Mouse (Mus musculus) ovary, postnatal 14 days (tissue): ENCODE data around the gene Dach1.

Experiments
- DNase-seq: peaks from one replicate; pipeline ENCODE4 v3.0.0; 2022; ENCODE audit warnings: low spot score

Dach1 gene

GRCm38 (mm10) chr14:98035261-98035660 is 134.3 kb downstream of the Dach1 start:
- DNase-seq = no peak

DNA sequence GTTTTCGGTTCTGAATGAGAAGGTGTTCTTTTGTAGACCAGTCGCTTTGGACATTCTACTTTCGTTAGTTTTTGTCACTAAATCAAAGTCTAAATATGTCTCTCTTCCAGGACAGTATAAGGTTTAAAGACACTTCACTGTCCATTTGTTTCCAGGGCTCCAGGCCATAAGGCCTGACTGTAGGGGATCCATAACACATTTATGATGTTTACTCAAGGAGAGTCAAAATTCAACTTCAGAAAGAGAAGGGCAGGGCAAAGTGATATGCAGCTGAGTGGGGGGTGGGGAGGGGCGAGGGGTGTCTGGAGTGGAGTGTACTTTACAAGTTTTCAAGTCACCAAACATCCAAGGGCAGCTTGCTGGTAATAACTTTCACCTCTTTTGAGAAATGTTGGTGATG is 146.0 kb downstream of the Dach1 start:
- DNase-seq = no peak

GRCm38 (mm10) chr14:98014053-98014452 is 155.5 kb downstream of the Dach1 start:
- no peak for DNase-seq

GRCm38 (mm10) chr14:98008501-98008900 is 161.1 kb downstream of the Dach1 start:
- DNase-seq = no peak

- DNase-seq = no peak
These were observed 167.4 kb downstream of the Dach1 start for GRCm38 (mm10) chr14:98002021-98002680.

DNA sequence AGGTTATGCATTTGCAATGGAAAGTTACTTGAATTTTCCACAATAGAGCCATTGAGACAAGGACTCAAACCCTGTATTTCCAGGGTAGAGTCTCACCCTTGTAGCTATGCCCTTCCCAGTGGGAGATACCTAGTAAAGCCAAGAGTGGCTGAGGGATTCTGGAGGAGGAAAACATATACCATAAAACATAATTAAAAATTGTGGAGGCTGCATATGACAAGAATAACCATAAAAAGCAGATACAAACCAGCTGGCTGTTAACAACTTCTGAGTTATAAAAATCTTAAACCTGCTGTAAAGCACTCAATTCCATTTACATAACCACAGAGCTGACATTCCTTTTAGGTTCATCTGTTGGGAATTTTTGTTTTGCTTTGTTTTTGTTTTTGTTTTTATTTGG is 171.0 kb downstream of the Dach1 start:
- DNase-seq = no peak

GRCm38 (mm10) chr14:97983251-97983650 is 186.3 kb downstream of the Dach1 start:
- DNase-seq = no peak

GRCm38 (mm10) chr14:97982676-97983075 is 186.9 kb downstream of the Dach1 start:
- DNase-seq = no peak

DNA sequence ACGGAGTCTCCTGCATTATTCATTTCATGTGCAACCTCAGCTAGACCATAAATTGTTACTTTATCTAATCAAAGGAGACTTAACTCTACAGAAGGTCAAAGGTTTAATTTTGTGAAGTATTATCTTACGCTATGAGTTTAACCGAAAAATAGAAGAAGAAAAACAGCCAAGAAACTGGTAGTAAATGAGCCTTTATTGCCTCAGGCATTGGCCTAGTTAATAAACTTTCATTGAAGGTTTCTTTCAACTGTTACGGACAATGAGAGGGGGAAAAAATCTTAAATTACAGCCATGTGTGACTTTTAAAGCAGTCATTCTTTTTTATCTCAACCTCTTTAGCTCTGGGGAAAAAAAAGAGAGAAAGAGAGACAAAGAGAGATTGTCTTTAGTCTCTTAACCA is 188.7 kb downstream of the Dach1 start:
- no peak for DNase-seq

- DNase-seq = no peak
These were observed 193.5 kb downstream of the Dach1 start for GRCm38 (mm10) chr14:97976091-97976490.

GRCm38 (mm10) chr14:97975447-97975846 is 194.1 kb downstream of the Dach1 start:
- DNase-seq = no peak

DNA sequence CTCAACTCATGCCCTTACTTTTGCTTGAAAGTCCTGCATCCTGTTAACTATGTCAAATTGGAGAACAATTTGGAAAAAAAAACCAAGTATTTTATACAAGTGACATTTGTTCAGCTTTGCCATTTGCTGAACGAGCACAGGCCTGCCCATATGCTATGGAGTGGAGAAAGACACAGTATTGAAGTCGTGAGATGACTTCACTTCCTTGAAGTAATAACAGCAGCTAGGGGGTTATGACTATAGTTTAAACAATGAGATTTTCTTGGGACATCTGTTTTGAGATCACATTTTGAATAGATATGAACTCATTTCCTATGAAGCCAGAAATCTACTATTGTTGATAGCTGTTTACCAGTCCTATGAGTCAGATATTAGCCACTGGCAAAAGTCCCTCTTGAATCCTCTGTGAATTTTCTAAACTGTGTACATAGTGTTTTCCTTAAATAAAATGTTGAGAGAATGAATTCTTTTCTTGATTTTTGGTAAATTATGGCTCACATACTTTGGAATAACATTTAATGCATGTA is 205.0 kb downstream of the Dach1 start:
- no peak for DNase-seq

DNA sequence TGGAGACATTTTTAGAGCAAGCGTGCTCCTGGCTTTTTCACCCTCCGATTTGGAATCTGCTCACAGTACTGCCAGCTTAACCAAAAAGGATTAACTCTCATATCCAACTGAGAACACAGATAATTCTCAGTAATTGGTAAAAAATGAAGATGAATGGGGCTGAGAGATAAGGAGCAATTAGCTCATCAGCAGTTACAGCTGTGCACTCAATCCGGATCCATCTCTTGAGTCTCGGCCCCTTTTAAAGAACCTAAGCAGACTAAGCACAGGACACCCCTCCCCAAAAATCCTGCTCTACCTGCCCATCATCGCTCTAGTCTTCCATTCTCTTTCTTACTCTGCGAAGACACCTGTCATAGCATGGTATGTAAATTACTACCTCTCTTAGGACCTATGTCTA is 205.9 kb downstream of the Dach1 start:
- no peak for DNase-seq

- DNase-seq = no peak
These were observed 213.2 kb downstream of the Dach1 start for GRCm38 (mm10) chr14:97956356-97956755.

DNA sequence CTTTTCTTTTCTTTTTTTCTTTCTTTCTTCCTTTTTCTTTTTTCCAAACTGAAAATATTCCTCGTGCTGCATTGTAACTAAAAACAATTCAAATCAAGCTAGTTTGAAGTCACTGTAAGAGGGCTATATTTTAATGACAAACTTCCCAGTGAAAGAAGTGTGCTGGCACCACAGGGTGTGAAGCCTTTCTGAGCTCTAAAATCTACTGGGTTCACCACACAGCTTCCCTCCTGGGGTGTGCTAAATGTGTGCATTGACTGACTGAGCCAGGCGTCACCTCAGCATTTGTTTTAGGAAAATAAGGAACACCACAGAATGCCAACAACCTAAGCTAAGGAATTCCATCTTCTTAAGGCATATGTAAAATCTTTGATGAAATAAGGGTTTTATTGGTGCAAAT is 224.1 kb downstream of the Dach1 start:
- no peak for DNase-seq

DNA sequence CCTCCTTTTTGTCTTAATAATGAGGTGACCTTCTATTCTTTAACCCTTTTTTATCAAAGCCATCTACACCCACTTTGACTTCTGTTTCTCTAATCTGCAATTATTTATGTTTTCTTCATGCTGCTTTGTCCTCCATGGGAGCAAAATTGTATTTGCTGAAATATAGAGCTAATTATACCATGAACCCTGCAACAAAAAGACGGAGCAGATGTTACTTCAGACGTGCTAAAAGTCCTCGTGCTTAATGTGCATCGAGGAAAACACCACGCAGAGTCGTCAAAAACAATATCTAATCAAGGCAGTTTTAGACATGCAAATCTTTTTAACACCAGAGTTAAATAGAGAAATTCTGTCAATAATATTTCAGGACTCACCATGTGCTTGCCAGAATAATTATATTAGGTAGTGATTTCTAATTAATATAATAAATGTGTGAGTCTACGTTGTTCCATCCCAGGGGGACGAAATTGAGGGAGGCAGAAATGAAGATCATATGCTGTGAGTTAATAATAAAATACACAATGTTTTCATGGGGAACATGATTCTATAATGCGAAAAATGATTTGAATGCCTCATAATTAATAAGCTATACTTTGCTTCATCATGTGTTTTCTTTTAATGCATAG is 224.8 kb downstream of the Dach1 start:
- DNase-seq = no peak

GRCm38 (mm10) chr14:97942361-97942760 is 227.2 kb downstream of the Dach1 start:
- DNase-seq = no peak

- no peak for DNase-seq
These were observed 272.9 kb downstream of the Dach1 start for GRCm38 (mm10) chr14:97896622-97897021.

DNA sequence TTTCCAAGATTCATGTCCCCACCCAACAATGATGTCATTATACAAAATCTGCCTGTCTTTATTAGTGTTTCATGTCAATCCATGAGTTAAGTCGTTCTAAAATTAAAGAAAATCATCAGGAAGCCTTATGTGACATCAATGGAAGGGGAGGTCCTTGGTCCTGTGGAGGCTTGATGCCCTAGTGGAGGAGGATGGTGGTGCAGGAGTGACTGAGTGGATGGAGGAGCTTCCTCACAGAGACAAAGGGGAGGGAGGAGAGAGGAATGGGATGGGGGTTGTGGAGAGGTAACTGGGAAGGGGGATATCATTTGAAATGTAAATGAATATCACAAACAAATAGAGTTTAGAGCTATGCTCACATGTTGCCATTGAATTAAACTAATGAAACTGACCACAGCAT is 287.6 kb downstream of the Dach1 start:
- DNase-seq = no peak

DNA sequence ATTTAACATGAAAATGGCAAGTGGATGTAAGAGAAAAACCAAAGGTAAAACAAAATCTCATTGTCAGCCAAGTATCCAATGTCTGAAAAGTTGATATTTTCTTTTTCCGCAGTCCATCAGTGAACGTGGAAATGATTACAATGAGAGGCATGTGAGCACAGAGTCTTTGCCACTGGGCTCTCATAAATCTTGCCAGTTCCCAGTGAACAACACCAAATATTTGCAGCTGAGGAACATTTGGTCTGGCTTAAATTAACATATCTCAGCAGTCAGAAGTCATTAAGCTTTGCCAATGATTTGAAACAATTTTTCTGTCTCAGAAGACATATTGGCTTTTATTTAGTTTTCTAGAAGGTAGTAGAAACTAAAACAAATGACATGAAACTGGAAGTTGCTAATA is 298.6 kb downstream of the Dach1 start:
- no peak for DNase-seq

DNA sequence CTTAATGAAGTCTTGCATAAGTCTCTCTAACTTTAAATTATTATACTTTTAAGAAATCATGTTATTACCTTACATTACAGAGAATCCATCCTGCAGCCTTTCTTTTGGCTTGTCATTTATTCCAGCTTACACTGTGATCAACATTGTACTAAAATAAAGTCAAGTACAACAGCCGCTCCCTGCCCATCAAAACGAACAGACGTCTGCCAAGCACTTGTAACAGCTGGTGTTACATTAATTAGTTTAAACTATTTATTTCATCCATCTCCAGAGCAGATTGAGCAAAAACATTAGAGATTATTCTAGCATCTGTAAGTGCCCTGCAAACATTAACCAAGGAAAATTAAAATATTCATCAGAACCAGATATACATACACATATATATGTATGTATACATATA is 311.2 kb downstream of the Dach1 start:
- no peak for DNase-seq

- no peak for DNase-seq
These were observed 312.3 kb downstream of the Dach1 start for GRCm38 (mm10) chr14:97857276-97857675.

DNA sequence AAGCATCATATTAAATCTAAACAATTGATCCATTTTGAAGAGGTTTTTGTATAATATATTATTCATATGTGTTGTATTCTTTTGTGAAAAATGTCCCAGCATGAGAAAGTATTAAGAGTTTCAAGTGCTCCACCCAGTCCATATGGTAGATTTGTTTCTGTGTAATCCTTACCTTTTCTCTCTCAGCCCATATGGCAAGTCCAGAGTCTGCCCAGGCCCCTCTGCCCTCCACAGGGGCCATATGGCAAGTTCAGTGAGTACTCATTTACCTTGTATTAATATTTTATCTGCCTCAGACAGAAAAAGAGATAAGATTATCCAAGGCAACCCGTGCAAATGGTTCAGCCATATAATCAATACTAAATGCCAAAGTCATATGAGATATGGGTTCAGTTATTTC is 314.2 kb downstream of the Dach1 start:
- DNase-seq = no peak

- DNase-seq = no peak
These were observed 319.1 kb downstream of the Dach1 start for GRCm38 (mm10) chr14:97850486-97850885.
